In the genomic region with DNA sequence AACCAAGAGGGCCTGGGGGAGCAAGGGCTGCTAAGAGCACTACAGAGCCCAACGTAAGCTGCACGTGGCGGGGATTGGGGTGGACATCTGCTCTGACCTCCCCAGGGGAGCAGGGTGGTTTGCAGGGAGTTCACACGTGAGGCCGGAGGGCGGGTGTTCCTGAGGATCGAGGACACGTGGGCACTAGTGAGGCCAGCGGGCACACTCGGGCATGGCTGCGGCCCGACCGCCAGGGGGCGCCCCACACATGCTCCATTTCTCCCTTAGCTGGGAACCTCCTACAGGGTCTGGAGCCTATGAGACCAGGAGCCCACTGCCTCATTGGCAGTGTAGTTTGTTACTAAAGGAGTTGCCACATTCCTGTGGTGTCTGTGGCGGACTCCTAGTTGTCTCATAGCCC, we compare ENCODE assay signal across 7 mouse cellular contexts. TPM values are rescaled to one million over a fixed set of nuclear protein-coding genes. Genes with fewer than 3 reads are reported as not detected.
DNase-seq lines count a peak whose midpoint lies in the region; ATAC-seq and TF ChIP-seq lines count a peak whose summit lies in the region.

No protein-coding gene starts in this region.

- 6% methylated on average over 15 of the region's 15 CpGs for WGBS in forebrain, embryonic 16.5 days

- peak; percentile 77 for TF ChIP-seq CTCF in brain, embryonic 14.5 days (IDR thresholded peaks at IDR 0.05; ENCODE audit: borderline replicate concordance, extremely low read depth, insufficient read depth, insufficient read length)

- no peak for TF ChIP-seq POLR2A in brain, embryonic 14.5 days (IDR thresholded peaks at IDR 0.05; ENCODE audit: borderline replicate concordance, extremely low read depth, insufficient read depth, insufficient read length, poor library complexity, severe bottlenecking)

- no peaks in the 10 kb centered on the region for H3K9me3 ChIP-seq in forebrain, embryonic 16.5 days (ENCODE audit: control insufficient read depth, low read length)

- no peak overlapping the region for H3K9ac ChIP-seq in forebrain, embryonic 16.5 days (replicated peaks; ENCODE audit: low read depth, low read length)

- DNase-seq in MEL-GATA-1-ER (ENCODE audit: extremely low read depth, low read depth) = peak; percentile 39
- peak; percentile 41 for DNase-seq in brain, embryonic 14.5 days (ENCODE audit: low read depth)
- peak; percentile 82 to 83 for DNase-seq in heart, postnatal 36 days
- DNase-seq in left cerebral cortex, adult 18-20 months (ENCODE audit: low spot score in 2 of 2) = peak; percentile 74 to 77
- DNase-seq in lung, postnatal 4 days = peak; percentile 85 to 89
- DNase-seq in spleen, adult 12 weeks (ENCODE audit: low spot score) = peak; percentile 63

- no peak overlapping the region for H3K4me2 ChIP-seq in forebrain, embryonic 16.5 days (ENCODE audit: low read length)

- H3K4me3 ChIP-seq in forebrain, embryonic 16.5 days (replicated peaks; ENCODE audit: low read length) = no peak overlapping the region

- no peaks in the 10 kb centered on the region for H3K36me3 ChIP-seq in forebrain, embryonic 16.5 days (ENCODE audit: control insufficient read depth, insufficient read depth)

- H3K27me3 ChIP-seq in forebrain, embryonic 16.5 days (replicated peaks; ENCODE audit: control insufficient read depth, insufficient read depth, low read length) = peaks cover 84% of the 10 kb centered on the region

- intact Hi-C loops in heart, postnatal 36 days (cut with DNase I) = loop anchor here (1.0 to 5.0 kb wide), 3 partner anchors 46 to 162 kb away; no protein-coding TSS in a partner anchor

- peaks cover 22% of the 10 kb centered on the region for H3K4me1 ChIP-seq in forebrain, embryonic 16.5 days (replicated peaks; ENCODE audit: control insufficient read depth, insufficient read depth, low read length)

- H3K27ac ChIP-seq in forebrain, embryonic 16.5 days (ENCODE audit: low read length) = no peak overlapping the region

- peak; percentile 43; the same call in 1 of the 2 replicates for ATAC-seq in forebrain, embryonic 16.5 days

RNA-seq across cellular contexts. Expression of a gene that starts 5.1 kb away (rescaled TPM):
- polyA plus RNA-seq in brain, embryonic 14.5 days (2012; rRNA removed) = 1.0 and 1.1 TPM in 2 replicates
- not detected in 2 replicates for polyA plus RNA-seq in forebrain, embryonic 16.5 days (2015; fragmentation: Nextera tagmentation; extraction: Ambion mirVana)
- total RNA-seq in heart, postnatal 36 days (2021) = 1 to 10 TPM; 6.5 to 8.6 TPM
- 10 to 100 TPM in 1 of 2 experiments, 1 to 10 TPM in 1; 8.4 to 13.5 TPM for total RNA-seq in left cerebral cortex, adult 18-20 months (2021)

RNA-seq across cellular contexts. Expression of a gene that starts 43.0 kb away (rescaled TPM):
- 93.0 and 117 TPM in 2 replicates for polyA plus RNA-seq in brain, embryonic 14.5 days (2012; rRNA removed)
- polyA plus RNA-seq in forebrain, embryonic 16.5 days (2015; fragmentation: Nextera tagmentation; extraction: Ambion mirVana) = 143 and 156 TPM in 2 replicates
- total RNA-seq in heart, postnatal 36 days (2021) = 10 to 100 TPM; 33.5 to 35.3 TPM
- 10 to 100 TPM; 67.1 to 68.0 TPM for total RNA-seq in left cerebral cortex, adult 18-20 months (2021)
